Mouse (Mus musculus) stomach, postnatal 0 days (tissue): ENCODE results near the gene Pick1.

Source experiments
- CTCF ChIP-seq: IDR thresholded peaks from 2 replicates; pipeline ENCODE4 v1.5.1; 2016; ENCODE audit warnings: antibody characterized with exemption, low read depth, mild to moderate bottlenecking, moderate library complexity
- EP300 ChIP-seq: optimal IDR thresholded peaks from 2 replicates; pipeline ENCODE3; 2016; ENCODE audit warnings: antibody characterized with exemption

DNA sequence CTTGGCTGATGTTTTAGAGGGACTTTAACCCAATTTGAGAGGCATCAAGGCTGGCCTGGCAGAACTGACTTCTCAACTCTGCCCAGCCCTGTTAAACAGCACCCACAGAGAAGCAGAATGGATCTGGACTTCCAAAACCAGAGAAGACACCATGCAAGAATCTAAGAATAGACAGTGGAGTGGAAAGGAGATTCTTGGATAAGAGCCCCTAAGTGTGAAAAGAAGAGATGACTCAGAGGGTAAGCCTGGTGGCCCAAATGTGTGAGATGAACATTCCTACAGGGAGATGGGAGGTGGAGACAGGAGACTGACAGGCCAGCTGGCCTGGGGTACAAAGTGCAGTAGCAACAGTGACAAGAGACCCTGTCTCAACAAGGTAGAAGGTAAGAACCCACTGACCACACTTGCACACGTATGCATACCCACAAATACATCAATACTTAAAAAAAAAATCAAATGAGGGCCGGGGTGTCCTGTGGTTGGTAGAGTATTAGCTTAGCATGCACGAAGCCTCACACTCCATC lies 33.9 kb downstream of the Pick1 start:
- no peak for TF ChIP-seq CTCF
- no peak for TF ChIP-seq EP300
